Mouse (Mus musculus) splenic B cell, adult 2 months (primary cell): Measurements from ENCODE around the gene Gdf15.
"Not testable (repeated sequence)": the region's sequence is repeated elsewhere in the genome, so short reads cannot be mapped to it uniquely, and the experiment has no call there.

Experiments used
- DNase-seq: peaks from one replicate; pipeline ENCODE4 v3.0.0-alpha.2; 2011; ENCODE audit warnings: low read depth, low spot score
- H3K27me3 ChIP-seq: 2 replicates; pipeline ENCODE4 v1.6.1; 2012; ENCODE audit warnings: mild to moderate bottlenecking, low read length, moderate library complexity, mixed read lengths; ENCODE audit not compliant: control insufficient read depth, poor library complexity, insufficient read depth, severe bottlenecking
- H3K36me3 ChIP-seq: 2 replicates; pipeline ENCODE4 v1.6.1; 2012; ENCODE audit warnings: mild to moderate bottlenecking, low read length, moderate library complexity, mixed read lengths; ENCODE audit not compliant: control insufficient read depth, poor library complexity, insufficient read depth, severe bottlenecking

The Gdf15 gene

GRCm38 (mm10) chr8:70598283-70598682 lies 34.0 kb downstream of the Gdf15 start:
- DNase-seq: no peak
- H3K27me3 ChIP-seq: no peaks in the 10 kb centered on the region
- no peaks in the 10 kb centered on the region for H3K36me3 ChIP-seq

- no peak for DNase-seq
- H3K27me3 ChIP-seq: no peaks in the 10 kb centered on the region
- H3K36me3 ChIP-seq: no peaks in the 10 kb centered on the region
Measured at GRCm38 (mm10) chr8:70597417-70598272, 34.6 kb downstream of the Gdf15 start.

- peak; percentile 43 for DNase-seq
- Histone ChIP-seq H3K27me3 (no peaks in the 10 kb centered on the region), H3K36me3 (no peaks in the 10 kb centered on the region)
Measured at GRCm38 (mm10) chr8:70596775-70597416, 35.4 kb downstream of the Gdf15 start.

- H3K27me3 ChIP-seq: no peaks in the 10 kb centered on the region
- no peaks in the 10 kb centered on the region for H3K36me3 ChIP-seq
- no peak for DNase-seq
Measured at GRCm38 (mm10) chr8:70596216-70596615, 36.0 kb downstream of the Gdf15 start.

- no peaks in the 10 kb centered on the region for H3K36me3 ChIP-seq
- DNase-seq: no peak
- H3K27me3 ChIP-seq: no peaks in the 10 kb centered on the region
Measured at GRCm38 (mm10) chr8:70595811-70596210, 36.4 kb downstream of the Gdf15 start.

- Histone ChIP-seq H3K36me3 (no peaks in the 10 kb centered on the region), H3K27me3 (no peaks in the 10 kb centered on the region)
- peak; percentile 60 for DNase-seq
Measured at GRCm38 (mm10) chr8:70594621-70595564, 37.4 kb downstream of the Gdf15 start.

- DNase-seq: peak; percentile 97
Measured at GRCm38 (mm10) chr8:70593961-70594609, 38.2 kb downstream of the Gdf15 start, which contains the start of gene Isyna1. Isyna1 (plus strand) TSS chr8:70594373.

GRCm38 (mm10) chr8:70593173-70593572 lies 39.1 kb downstream of the Gdf15 start:
- no peak for DNase-seq
- H3K36me3 ChIP-seq: no peaks in the 10 kb centered on the region
- no peaks in the 10 kb centered on the region for H3K27me3 ChIP-seq

More at GRCm38 (mm10) chr8:70593961-70594609, 38.2 kb downstream of the Gdf15 start, which contains the start of gene Isyna1:
- H3K36me3 ChIP-seq: no peaks in the 10 kb centered on the region
- no peaks in the 10 kb centered on the region for H3K27me3 ChIP-seq

- Histone ChIP-seq H3K36me3 (no peaks in the 10 kb centered on the region), H3K27me3 (no peaks in the 10 kb centered on the region)
- no peak for DNase-seq
Measured at GRCm38 (mm10) chr8:70591569-70591968, 40.7 kb downstream of the Gdf15 start.

GRCm38 (mm10) chr8:70587955-70588354 lies 44.3 kb downstream of the Gdf15 start:
- not testable (repeated sequence) for H3K36me3 ChIP-seq, DNase-seq, H3K27me3 ChIP-seq

GRCm38 (mm10) chr8:70585258-70585652 lies 47.0 kb downstream of the Gdf15 start:
- Histone ChIP-seq H3K27me3 (no peaks in the 10 kb centered on the region), H3K36me3 (peaks cover 8% of the 10 kb centered on the region)
- peak; percentile 72 for DNase-seq

- DNase-seq: no peak
- peaks cover 8% of the 10 kb centered on the region for H3K36me3 ChIP-seq
- H3K27me3 ChIP-seq: no peaks in the 10 kb centered on the region
Measured at GRCm38 (mm10) chr8:70584606-70585257, 47.5 kb downstream of the Gdf15 start.

GRCm38 (mm10) chr8:70583476-70584387 lies 48.5 kb downstream of the Gdf15 start:
- no peak for DNase-seq
- H3K36me3 ChIP-seq: peaks cover 8% of the 10 kb centered on the region
- H3K27me3 ChIP-seq: no peaks in the 10 kb centered on the region
